20 mouse cellular contexts compared by ENCODE assay signal in the genomic region with DNA sequence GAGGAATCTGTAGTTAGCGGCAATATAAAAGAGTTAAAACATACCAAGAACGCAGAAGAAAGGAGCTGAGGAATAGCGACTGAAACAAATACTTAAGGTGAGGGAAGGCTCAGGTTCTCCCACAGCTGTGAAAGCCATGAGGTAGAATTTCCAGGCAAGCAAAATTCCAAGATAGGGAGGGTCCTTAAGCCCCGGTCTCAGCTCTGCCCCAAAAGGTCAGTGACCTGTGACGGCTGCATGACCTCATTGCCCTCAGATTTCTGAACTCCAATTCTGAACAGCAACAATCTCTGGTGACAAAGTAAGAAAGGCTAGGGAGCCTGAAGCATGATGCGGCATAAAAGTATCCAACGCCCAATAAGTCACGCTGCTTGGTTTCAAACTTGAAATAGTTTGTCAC. TPM values are rescaled to one million over a fixed set of nuclear protein-coding genes. Genes with fewer than 3 reads are reported as not detected.
DNase-seq lines count a peak whose midpoint lies in the region; ATAC-seq and TF ChIP-seq lines count a peak whose summit lies in the region.
"Had no signal": no experiment of that assay in that cellular context is flagged by ENCODE, and none has a peak within 500 bp of the region (broad histone marks: within the 10 kb centered on the region; RNA-seq: fewer than 3 reads in every experiment).

No protein-coding gene starts in this region.

- H3K9me3 ChIP-seq in embryonic facial prominence, embryonic 10.5 days, result no peaks in the 10 kb centered on the region
- peaks cover 3% of the 10 kb centered on the region; the same call in 1 of the 2 replicates for H3K9me3 ChIP-seq in limb, embryonic 13.5 days
- H3K9me3 ChIP-seq: embryonic facial prominence, embryonic 15.5 days; forebrain, embryonic 15.5 days had no signal

- H3K9ac ChIP-seq in limb, embryonic 13.5 days, result no peak overlapping the region
- H3K9ac ChIP-seq: embryonic facial prominence, embryonic 15.5 days; forebrain, embryonic 15.5 days had no signal

- H3K4me3 ChIP-seq in kidney, adult 2 months (ENCODE audit: insufficient read depth, low read depth, low read length), result no peak overlapping the region
- no peak overlapping the region for H3K4me3 ChIP-seq in embryonic facial prominence, embryonic 10.5 days
- no peak overlapping the region for H3K4me3 ChIP-seq in limb, embryonic 13.5 days
- H3K4me3 ChIP-seq: embryonic facial prominence, embryonic 15.5 days; forebrain, embryonic 15.5 days had no signal

- DNase-seq in kidney, adult 2 months, result no peak
- DNase-seq in kidney, adult 9 months, result no peak
- DNase-seq in ZHBTc4 (ENCODE audit: low read depth, low spot score), result peak; percentile 31
- peak; percentile 53 for DNase-seq in embryonic facial prominence, embryonic 10.5 days (ENCODE audit: low spot score)
- DNase-seq in thymus, postnatal 36 days, result no peak
- no peak for DNase-seq in adrenal gland, postnatal 4 days (ENCODE audit: low spot score in 2 of 2)
- DNase-seq: cerebellum, adult 9-11 months; gastrocnemius, postnatal 10 days; kidney, postnatal 10 days; lung, postnatal 4 days; right cerebral cortex, postnatal 25 days; spleen, adult 18-20 months had no signal

- H3K4me1 ChIP-seq in kidney, adult 2 months (ENCODE audit: control insufficient read depth, insufficient read depth, low read length), result peaks cover 3% of the 10 kb centered on the region; the same call in 1 of the 2 replicates
- H3K4me1 ChIP-seq in embryonic facial prominence, embryonic 10.5 days, result peaks cover 18% of the 10 kb centered on the region
- peaks cover 7% of the 10 kb centered on the region for H3K4me1 ChIP-seq in limb, embryonic 13.5 days
- H3K4me1 ChIP-seq: embryonic facial prominence, embryonic 15.5 days; forebrain, embryonic 15.5 days had no signal

- H3K4me2 ChIP-seq in limb, embryonic 13.5 days (replicated peaks), result no peak overlapping the region
- H3K4me2 ChIP-seq: embryonic facial prominence, embryonic 15.5 days; forebrain, embryonic 15.5 days; heart, embryonic 11.5 days; midbrain, embryonic 11.5 days had no signal

- H3K27me3 ChIP-seq in kidney, adult 2 months (replicated peaks; ENCODE audit: control insufficient read depth, insufficient read depth, low read length), result no peaks in the 10 kb centered on the region
- H3K27me3 ChIP-seq in embryonic facial prominence, embryonic 10.5 days (replicated peaks; ENCODE audit: low read depth, poor library complexity, severe bottlenecking), result no peaks in the 10 kb centered on the region
- no peaks in the 10 kb centered on the region for H3K27me3 ChIP-seq in limb, embryonic 13.5 days
- H3K27me3 ChIP-seq: embryonic facial prominence, embryonic 15.5 days; forebrain, embryonic 15.5 days had no signal

- TF ChIP-seq CTCF in kidney, adult 2 months (conservative IDR thresholded peaks at IDR 0.05; ENCODE audit: insufficient read depth, insufficient read length, low read depth, low read length), result no peak

- 0 out of 2 replicates have a peak overlapping the region, but pooled peaks have one; percentile 46 for H3K27ac ChIP-seq in kidney, adult 2 months (ENCODE audit: insufficient read depth, low read depth, low read length)
- H3K27ac ChIP-seq in embryonic facial prominence, embryonic 10.5 days (replicated peaks), result no peak overlapping the region
- H3K27ac ChIP-seq in limb, embryonic 13.5 days, result peak overlapping the region; percentile 48; the same call in 1 of the 2 replicates
- H3K27ac ChIP-seq: embryonic facial prominence, embryonic 15.5 days; forebrain, embryonic 15.5 days had no signal

- ATAC-seq in limb, embryonic 13.5 days (ENCODE audit: low FRiP score, low read depth), result no peak
- no peak for ATAC-seq in megakaryocyte, adult 5-6 weeks (ENCODE audit: poor library complexity, severe bottlenecking)
- ATAC-seq: CD4-positive, CD25-positive, alpha-beta regulatory T cell, adult 4 months; forebrain, embryonic 15.5 days; intestine, postnatal 0 days had no signal

- WGBS in kidney, adult 2 months, result 53% methylated on average over 8 of the region's 8 CpGs
- whole genome bisulfite sequencing in embryonic facial prominence, embryonic 10.5 days, result 36% methylated on average over 8 of the region's 8 CpGs
- 54% methylated on average over 8 of the region's 8 CpGs for WGBS in limb, embryonic 13.5 days

- no peak for TF ChIP-seq POLR2A in kidney, adult 2 months (IDR thresholded peaks at IDR 0.05; ENCODE audit: low read depth, low read length)

- no peaks in the 10 kb centered on the region for H3K36me3 ChIP-seq in kidney, adult 2 months (ENCODE audit: control insufficient read depth, insufficient read depth, low read length)
- no peaks in the 10 kb centered on the region for H3K36me3 ChIP-seq in embryonic facial prominence, embryonic 10.5 days (replicated peaks)
- H3K36me3 ChIP-seq in limb, embryonic 13.5 days, result no peaks in the 10 kb centered on the region
- H3K36me3 ChIP-seq: embryonic facial prominence, embryonic 15.5 days; forebrain, embryonic 15.5 days had no signal

RNA-seq across cellular contexts. Expression of a gene that starts 33.7 kb away (rescaled TPM):
- 31.9 and 35.8 TPM in 2 replicates for polyA plus RNA-seq in kidney, adult 2 months (2012; rRNA removed)
- polyA plus RNA-seq in embryonic facial prominence, embryonic 10.5 days (2016; fragmentation: Nextera tagmentation; extraction: Ambion mirVana), result 4.5 and 5.2 TPM in 2 replicates
- 10.2 and 13.3 TPM in 2 replicates for polyA plus RNA-seq in limb, embryonic 13.5 days (2015; fragmentation: Nextera tagmentation; extraction: Ambion mirVana)
- 15.3 and 17.3 TPM in 2 replicates for total RNA-seq in megakaryocyte, adult 5-6 weeks (2015)
- total RNA-seq in megakaryocyte, adult 5-6 weeks (2017), result 22.8 and 26.9 TPM in 2 replicates
- total RNA-seq in adrenal gland, postnatal 4 days (2021), result 10 to 100 TPM; 41.4 to 41.7 TPM

Comparison
In these comparisons a context has a peak if more than half of its experiments do, and no peak if none do; other contexts are left out.
1. DNase-seq: peak in ZHBTc4 (single experiment) and embryonic facial prominence, embryonic 10.5 days (single experiment); none in kidney, adult 2 months (single experiment), kidney, adult 9 months (single experiment), thymus, postnatal 36 days (0 of 2) and adrenal gland, postnatal 4 days (0 of 2).